Mouse (Mus musculus): Measurements from ENCODE around the gene S100a1. TPM values are rescaled to one million over a fixed set of nuclear protein-coding genes. Genes with fewer than 3 reads are reported as not detected.

S100a1 gene
- total RNA-seq, 2 experiments from 2014 or later, result 54.7 to 62.3 TPM

- intact Hi-C loops (cut with DNase I), result no loop called here
- DNase-seq (ENCODE audit: extremely low spot score in 1 of 2, low spot score in 2 of 2), result peak in 1 of 2 experiments; percentile 79
Observed at GRCm38 (mm10) chr3:90514691-90515090, 499 bp upstream of the S100a1 start.

GRCm38 (mm10) chr3:90512948-90513642 is 1.1 kb downstream of the S100a1 start:
- DNase-seq (ENCODE audit: extremely low spot score in 1 of 2, low spot score in 2 of 2), result no peak
- intact Hi-C loops (cut with DNase I), result no loop called here

GRCm38 (mm10) chr3:90512276-90512675 is 1.9 kb downstream of the S100a1 start:
- no peak for DNase-seq (ENCODE audit: extremely low spot score in 1 of 2, low spot score in 2 of 2)
- intact Hi-C loops (cut with DNase I), result no loop called here

- intact Hi-C loops (cut with DNase I), result loop anchor here (5.0 kb wide), 2 partner anchors 143 to 198 kb away; partner anchors contain the start of gene S100a7a
- DNase-seq (ENCODE audit: extremely low spot score in 1 of 2, low spot score in 2 of 2), result no peak
Observed at GRCm38 (mm10) chr3:90509747-90510123, 4.5 kb downstream of the S100a1 start.

- DNase-seq (ENCODE audit: extremely low spot score in 1 of 2, low spot score in 2 of 2), result peak; percentile 99 to 100
- intact Hi-C loops (cut with DNase I), result loop anchor here (5.0 kb wide), 2 partner anchors 143 to 198 kb away; partner anchors contain the start of gene S100a7a
Observed at GRCm38 (mm10) chr3:90508950-90509746, 5.0 kb downstream of the S100a1 start, which contains the start of gene Chtop. Gene Chtop (minus strand): TSS chr3:90509498.

- intact Hi-C loops (cut with DNase I), result loop anchor here (5.0 kb wide), 2 partner anchors 144 to 199 kb away; partner anchors contain the start of gene S100a7a
- DNase-seq (ENCODE audit: extremely low spot score in 1 of 2, low spot score in 2 of 2), result no peak
Observed at GRCm38 (mm10) chr3:90508287-90508949, 5.8 kb downstream of the S100a1 start.

GRCm38 (mm10) chr3:90506362-90506761 is 7.8 kb downstream of the S100a1 start:
- intact Hi-C loops (cut with DNase I), result loop anchor here (5.0 kb wide), 2 partner anchors 146 to 201 kb away; partner anchors contain the start of gene S100a7a
- DNase-seq (ENCODE audit: extremely low spot score in 1 of 2, low spot score in 2 of 2), result no peak

GRCm38 (mm10) chr3:90505216-90505615 is 9.0 kb downstream of the S100a1 start:
- DNase-seq (ENCODE audit: extremely low spot score in 1 of 2, low spot score in 2 of 2), result no peak
- intact Hi-C loops (cut with DNase I), result loop anchor here (5.0 kb wide), 2 partner anchors 147 to 202 kb away; partner anchors contain the start of gene S100a7a

GRCm38 (mm10) chr3:90503444-90503843 is 10.7 kb downstream of the S100a1 start:
- intact Hi-C loops (cut with DNase I), result no loop called here

GRCm38 (mm10) chr3:90497597-90497996 is 16.6 kb downstream of the S100a1 start:
- intact Hi-C loops (cut with DNase I), result no loop called here
- no peak for DNase-seq (ENCODE audit: extremely low spot score in 1 of 2, low spot score in 2 of 2)

More at GRCm38 (mm10) chr3:90503444-90503843, 10.7 kb downstream of the S100a1 start:
- no peak for DNase-seq (ENCODE audit: extremely low spot score in 1 of 2, low spot score in 2 of 2)

GRCm38 (mm10) chr3:90495850-90496525 is 18.2 kb downstream of the S100a1 start:
- intact Hi-C loops (cut with DNase I), result no loop called here
- DNase-seq (ENCODE audit: extremely low spot score in 1 of 2, low spot score in 2 of 2), result no peak

- intact Hi-C loops (cut with DNase I), result loop anchor here (5.0 kb wide), 1 partner anchor 213 kb away; no protein-coding TSS in a partner anchor
- no peak for DNase-seq (ENCODE audit: extremely low spot score in 1 of 2, low spot score in 2 of 2)
Observed at GRCm38 (mm10) chr3:90493831-90494540, 20.2 kb downstream of the S100a1 start.

- intact Hi-C loops (cut with DNase I), result loop anchor here (2.0 to 5.0 kb wide), 2 partner anchors 161 to 216 kb away; no protein-coding TSS in a partner anchor
Observed at GRCm38 (mm10) chr3:90491350-90491749, 22.8 kb downstream of the S100a1 start.

GRCm38 (mm10) chr3:90490696-90491256 is 23.4 kb downstream of the S100a1 start, which contains the start of gene Snapin:
Gene Snapin (minus strand): TSS chr3:90491033.
- peak; percentile 92 to 97 for DNase-seq (ENCODE audit: extremely low spot score in 1 of 2, low spot score in 2 of 2)
- intact Hi-C loops (cut with DNase I), result loop anchor here (2.0 to 5.0 kb wide), 2 partner anchors 162 to 217 kb away; no protein-coding TSS in a partner anchor

More at GRCm38 (mm10) chr3:90491350-90491749, 22.8 kb downstream of the S100a1 start:
- DNase-seq (ENCODE audit: extremely low spot score in 1 of 2, low spot score in 2 of 2), result peak; percentile 38 to 41

- intact Hi-C loops (cut with DNase I), result no loop called here
Observed at GRCm38 (mm10) chr3:90488576-90488975, 25.6 kb downstream of the S100a1 start.

GRCm38 (mm10) chr3:90486998-90487397 is 27.2 kb downstream of the S100a1 start:
- DNase-seq (ENCODE audit: extremely low spot score in 1 of 2, low spot score in 2 of 2), result no peak
- intact Hi-C loops (cut with DNase I), result no loop called here

More at GRCm38 (mm10) chr3:90488576-90488975, 25.6 kb downstream of the S100a1 start:
- no peak for DNase-seq (ENCODE audit: extremely low spot score in 1 of 2, low spot score in 2 of 2)

Measured in left cerebral cortex, postnatal 10 days (tissue).